Mouse (Mus musculus): ENCODE data around the gene Abr. TPM values are rescaled to one million over a fixed set of nuclear protein-coding genes. Genes with fewer than 3 reads are reported as not detected.

The Abr gene
- total RNA-seq, 2 experiments from 2014 or later = 45.8 to 84.4 TPM

- no peak for ATAC-seq (ENCODE audit: poor library complexity, severe bottlenecking)
Observed at GRCm38 (mm10) chr11:76387097-76387496, 235.0 kb downstream of the Abr start.

- ATAC-seq (ENCODE audit: poor library complexity, severe bottlenecking) = no peak
Observed at GRCm38 (mm10) chr11:76385746-76386145, 236.4 kb downstream of the Abr start.

- ATAC-seq (ENCODE audit: poor library complexity, severe bottlenecking) = no peak
Observed at GRCm38 (mm10) chr11:76385017-76385416, 237.1 kb downstream of the Abr start.

- ATAC-seq (ENCODE audit: poor library complexity, severe bottlenecking) = no peak
Observed at GRCm38 (mm10) chr11:76384307-76384706, 237.8 kb downstream of the Abr start.

- no peak for ATAC-seq (ENCODE audit: poor library complexity, severe bottlenecking)
Observed at GRCm38 (mm10) chr11:76382711-76383324, 239.3 kb downstream of the Abr start.

- no peak for ATAC-seq (ENCODE audit: poor library complexity, severe bottlenecking)
Observed at GRCm38 (mm10) chr11:76381201-76381885, 240.8 kb downstream of the Abr start.

- no peak for ATAC-seq (ENCODE audit: poor library complexity, severe bottlenecking)
Observed at GRCm38 (mm10) chr11:76379921-76380544, 242.1 kb downstream of the Abr start.

- no peak for ATAC-seq (ENCODE audit: poor library complexity, severe bottlenecking)
Observed at GRCm38 (mm10) chr11:76376425-76376824, 245.7 kb downstream of the Abr start.

- no peak for ATAC-seq (ENCODE audit: poor library complexity, severe bottlenecking)
Observed at GRCm38 (mm10) chr11:76374491-76375185, 247.5 kb downstream of the Abr start.

GRCm38 (mm10) chr11:76372534-76372933 lies 249.6 kb downstream of the Abr start:
- ATAC-seq (ENCODE audit: poor library complexity, severe bottlenecking) = no peak

- no peak for ATAC-seq (ENCODE audit: poor library complexity, severe bottlenecking)
Observed at GRCm38 (mm10) chr11:76372120-76372519, 250.0 kb downstream of the Abr start.

- no peak for ATAC-seq (ENCODE audit: poor library complexity, severe bottlenecking)
Observed at GRCm38 (mm10) chr11:76370491-76370890, 251.6 kb downstream of the Abr start.

Other genes with a start within 250 kb of the Abr start
- gene Nxn, start 223.2 kb downstream of the Abr start, total RNA-seq (2015) = 9.4 and 15.1 TPM in 2 replicates
- 8.7 and 12.3 TPM in 2 replicates for gene Nxn, start 223.2 kb downstream of the Abr start, total RNA-seq (2017)
- gene Timm22, start 215.4 kb downstream of the Abr start, total RNA-seq (2015) = 10.5 and 11.0 TPM in 2 replicates
- 6.5 and 10.3 TPM in 2 replicates for gene Timm22, start 215.4 kb downstream of the Abr start, total RNA-seq (2017)
- gene Bhlha9, start 50.2 kb upstream of the Abr start, total RNA-seq (2015) = 0.18 TPM in 1 of 2 replicates, not detected in the other
- not detected in 2 replicates for gene Bhlha9, start 50.2 kb upstream of the Abr start, total RNA-seq (2017)
- not detected in 2 replicates for gene Trarg1, start 57.5 kb upstream of the Abr start, total RNA-seq (2015)
- gene Trarg1, start 57.5 kb upstream of the Abr start, total RNA-seq (2017) = not detected in 2 replicates
- gene Gosr1, start 141.3 kb upstream of the Abr start, total RNA-seq (2015) = 19.1 and 19.2 TPM in 2 replicates
- gene Gosr1, start 141.3 kb upstream of the Abr start, total RNA-seq (2017) = 78.0 and 81.5 TPM in 2 replicates
- gene Cpd, start 224.7 kb upstream of the Abr start, total RNA-seq (2015) = 28.0 and 28.3 TPM in 2 replicates
- gene Cpd, start 224.7 kb upstream of the Abr start, total RNA-seq (2017) = 19.6 and 23.9 TPM in 2 replicates